Mouse (Mus musculus) MEL (cell line): ENCODE results near the gene Slain2. TPM values are rescaled to one million over a fixed set of nuclear protein-coding genes. Genes with fewer than 3 reads are reported as not detected.

Source experiments
- DNase-seq: peaks from one replicate; pipeline ENCODE4 v3.0.0; 2011; ENCODE audit warnings: low read depth, low spot score
- H3K27ac ChIP-seq: 2 replicates; pipeline ENCODE4 v1.5.1; 2012; ENCODE audit warnings: low read depth, mild to moderate bottlenecking, control low read depth, low read length, moderate library complexity; ENCODE audit not compliant: control insufficient read depth
- H3K27me3 ChIP-seq, 2 experiments: fragments of 150-350 bp in 1 of 2; sonication (generic) in 1 of 2; 2 replicates each; pipeline ENCODE4 v1.6.1; 2012; ENCODE audit warnings: low read length in 2 of 2, mild to moderate bottlenecking in 2 of 2, improper control_type of control experiment in 1 of 2, moderate library complexity in 1 of 2; ENCODE audit not compliant: insufficient read depth in 2 of 2, control insufficient read depth in 1 of 2
- H3K36me3 ChIP-seq, 2 experiments: 2 replicates each; pipeline ENCODE4 v1.6.1; 2012 to 2014; ENCODE audit warnings: low read length in 2 of 2, improper control_type of control experiment in 1 of 2, inconsistent platforms in 1 of 2, mild to moderate bottlenecking in 1 of 2; ENCODE audit not compliant: insufficient read depth in 2 of 2, control insufficient read depth in 1 of 2
- H3K4me1 ChIP-seq, 2 experiments: fragments of 150-350 bp in 1 of 2; sonication (generic) in 1 of 2; 2 replicates each; pipeline ENCODE4 v1.6.1; 2012; ENCODE audit warnings: low read length in 2 of 2, improper control_type of control experiment in 1 of 2, mild to moderate bottlenecking in 1 of 2; ENCODE audit not compliant: insufficient read depth in 2 of 2, control insufficient read depth in 1 of 2
- H3K4me3 ChIP-seq, 2 experiments: fragments of 150-350 bp in 1 of 2; sonication (generic) in 1 of 2; 2 replicates each; pipeline ENCODE4 v1.5.1; 2012; ENCODE audit warnings: low read depth in 2 of 2, low read length in 2 of 2, mild to moderate bottlenecking in 2 of 2, moderate library complexity in 2 of 2, control low read depth in 1 of 2, improper control_type of control experiment in 1 of 2; ENCODE audit not compliant: control insufficient read depth in 1 of 2, insufficient read depth in 1 of 2
- H3K79me2 ChIP-seq: 2 replicates; pipeline ENCODE4 v1.6.1; 2012; ENCODE audit warnings: mild to moderate bottlenecking, low read length, moderate library complexity; ENCODE audit not compliant: control insufficient read depth, poor library complexity, insufficient read depth
- H3K9ac ChIP-seq: 2 replicates; pipeline ENCODE4 v1.6.1; 2012; ENCODE audit warnings: low read depth, mild to moderate bottlenecking, control low read depth, low read length, moderate library complexity; ENCODE audit not compliant: control insufficient read depth, poor library complexity, severe bottlenecking
- H3K9me3 ChIP-seq: fragments of 150-350 bp; sonication (generic); replicated peaks from 2 replicates; pipeline ENCODE4 v1.6.1; 2012; ENCODE audit warnings: mild to moderate bottlenecking, low read length, improper control_type of control experiment, moderate library complexity; ENCODE audit not compliant: insufficient read depth
- EP300 ChIP-seq, 2 experiments: IDR thresholded peaks; 2 replicates each; pipeline ENCODE4 v1.6.1; 2011; ENCODE audit warnings: improper control_type of control experiment in 2 of 2, low read length in 2 of 2, low read depth in 1 of 2, mild to moderate bottlenecking in 1 of 2
- POLR2A ChIP-seq, 2 experiments: IDR thresholded peaks; 2 replicates each; pipeline ENCODE4 v1.6.1; 2011 to 2012; ENCODE audit warnings: low read length in 2 of 2, mild to moderate bottlenecking in 2 of 2, control low read depth in 1 of 2, improper control_type of control experiment in 1 of 2, low read depth in 1 of 2, moderate library complexity in 1 of 2; ENCODE audit not compliant: control insufficient read depth in 1 of 2, insufficient read depth in 1 of 2, poor library complexity in 1 of 2
- POLR2AphosphoS2 ChIP-seq: IDR thresholded peaks from 2 replicates; pipeline ENCODE4 v1.6.1; 2011; ENCODE audit warnings: low read length, improper control_type of control experiment
- RAD21 ChIP-seq: IDR thresholded peaks from 2 replicates; pipeline ENCODE4 v1.6.1; 2011; ENCODE audit warnings: mild to moderate bottlenecking, low read depth, low read length, improper control_type of control experiment
- RCOR1 ChIP-seq: IDR thresholded peaks from 2 replicates; pipeline ENCODE4 v1.6.1; 2012; ENCODE audit warnings: low read depth, mild to moderate bottlenecking, inconsistent platforms, low read length, improper control_type of control experiment
- TBP ChIP-seq: IDR thresholded peaks from 2 replicates; pipeline ENCODE4 v1.8.0; 2011; ENCODE audit warnings: low read depth, low read length, improper control_type of control experiment
- UBTF ChIP-seq: IDR thresholded peaks from 2 replicates; pipeline ENCODE4 v1.6.1; 2012; ENCODE audit warnings: low read depth, mild to moderate bottlenecking, inconsistent platforms, low read length, improper control_type of control experiment, moderate library complexity, borderline replicate concordance; ENCODE audit not compliant: insufficient read depth
- ZMIZ1 ChIP-seq: IDR thresholded peaks from 2 replicates; pipeline ENCODE4 v1.6.1; 2012; ENCODE audit warnings: low read depth, mild to moderate bottlenecking, inconsistent platforms, low read length, improper control_type of control experiment, moderate library complexity
- polyA plus RNA-seq, 2 experiments: library from polyadenylated mRNA; stranded (reverse) in 1 of 2; unstranded in 1 of 2; fragments of >175 nt in 1 of 2; fragments of >200 nt in 1 of 2; gene quantifications; 2 replicates each; pipeline versions ENCODE4 v1.2.1 to v1.2.4; 2012; ENCODE audit warnings: low replicate concordance in 2 of 2, low read depth in 1 of 2; ENCODE audit not compliant: insufficient read length in 2 of 2, insufficient read depth in 1 of 2, missing spikeins in 1 of 2
- total RNA-seq: library from RNA; depleted of rRNA; stranded (reverse); fragments of 300-350 nt; gene quantifications from 2 replicates; pipeline ENCODE4 v1.2.3, GENCODE M21; 2012

Gene Slain2
- total and polyA plus RNA-seq, 3 experiments: 18.9 to 42.9 (median 29.9) TPM

DNA sequence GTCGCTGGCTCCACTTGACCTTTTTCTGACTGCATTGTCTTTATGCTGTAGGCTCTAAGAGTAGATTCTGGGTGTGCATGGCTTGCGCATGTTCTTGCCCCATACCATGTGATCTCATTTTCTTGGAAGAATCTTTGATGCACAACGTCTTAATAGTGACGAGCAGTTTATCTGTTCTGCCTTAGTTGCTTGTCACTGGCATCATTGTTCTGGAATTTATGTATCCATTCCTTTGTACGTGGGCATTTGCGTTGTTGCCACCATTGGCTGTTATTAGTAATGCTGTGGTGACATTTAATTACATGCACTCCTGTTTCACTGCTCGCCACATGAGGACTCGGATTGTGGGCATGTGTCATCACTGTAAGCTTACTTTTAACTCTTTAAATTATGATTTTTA is 7.1 kb downstream of the Slain2 start:
- Histone ChIP-seq H3K79me2 (peaks cover 41% of the 10 kb centered on the region), H3K27me3 (no peaks in the 10 kb centered on the region), H3K4me3 (no peak overlapping the region), H3K36me3 (peaks cover 0 to 17% of the 10 kb centered on the region in 2 experiments; a peak in 2 of 4 replicates)
- no peak for DNase-seq
- TF ChIP-seq TBP (no peak), POLR2AphosphoS2 (no peak), RCOR1 (no peak), UBTF (no peak), RAD21 (no peak), ZMIZ1 (no peak)
- TF ChIP-seq, all 39 proteins: peak for 0
- Histone ChIP-seq H3K4me1 (peaks cover 0 to 6% of the 10 kb centered on the region in 2 experiments; a peak in 2 of 4 replicates), H3K9me3 (no peaks in the 10 kb centered on the region), H3K27ac (no peak overlapping the region), H3K9ac (no peak overlapping the region)

DNA sequence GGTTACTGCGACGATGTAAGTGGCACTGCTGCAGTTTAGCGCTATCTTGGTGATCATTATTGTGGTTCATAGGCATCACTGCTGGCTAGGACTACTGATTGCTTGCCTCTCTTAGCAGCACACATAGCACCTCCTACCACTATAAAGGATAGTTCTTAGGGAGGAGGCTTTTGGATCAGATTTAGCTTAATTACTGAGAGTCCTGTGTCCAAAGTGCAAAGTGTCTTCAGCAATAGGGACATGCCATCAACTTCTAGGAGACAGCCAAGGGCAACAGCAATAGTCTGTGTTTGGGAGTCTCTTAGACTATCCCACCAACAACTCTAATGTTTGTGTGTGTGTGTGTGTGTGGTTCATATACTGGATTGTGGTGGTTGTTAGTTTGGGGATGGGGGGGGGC is 8.7 kb downstream of the Slain2 start:
- H3K79me2 ChIP-seq: peaks cover 31% of the 10 kb centered on the region
- H3K36me3 ChIP-seq: peaks cover 0 to 4% of the 10 kb centered on the region in 2 experiments; a peak in 2 of 4 replicates
- no peaks in the 10 kb centered on the region for H3K27me3 ChIP-seq
- no peaks in the 10 kb centered on the region for H3K9me3 ChIP-seq
- H3K4me3 ChIP-seq: no peak overlapping the region
- TF ChIP-seq POLR2A (IDR thresholded peaks at IDR 0.05; ENCODE audit: control insufficient read depth in 1 of 2, insufficient read depth in 1 of 2, low read depth in 1 of 2, low read length in 2 of 2, poor library complexity in 1 of 2): no peak
- TF ChIP-seq, all 39 proteins: peak for 0
- DNase-seq: no peak
- Histone ChIP-seq H3K9ac (no peak overlapping the region), H3K27ac (no peak overlapping the region), H3K4me1 (no peaks in the 10 kb centered on the region)

GRCm38 (mm10) chr5:72927074-72927473 is 13.0 kb downstream of the Slain2 start:
- Histone ChIP-seq H3K9me3 (no peaks in the 10 kb centered on the region), H3K27ac (no peak overlapping the region), H3K4me3 (no peak overlapping the region), H3K4me1 (no peaks in the 10 kb centered on the region), H3K79me2 (peaks cover 21% of the 10 kb centered on the region; the same call in 1 of the 2 replicates), H3K36me3 (peaks cover 0 to 2% of the 10 kb centered on the region in 2 experiments; a peak in 1 of 4 replicates), H3K9ac (no peak overlapping the region), H3K27me3 (no peaks in the 10 kb centered on the region)
- TF ChIP-seq EP300 (IDR thresholded peaks at IDR 0.05; ENCODE audit: low read depth in 1 of 2, low read length in 2 of 2): no peak
- no peak for DNase-seq
